Mouse (Mus musculus): Measurements from ENCODE around the gene Noct.

- no peak for TF ChIP-seq USF1 (IDR thresholded peaks at IDR 0.05; ENCODE audit: low read depth, low read length)
- TF ChIP-seq ZKSCAN1 (IDR thresholded peaks at IDR 0.05; ENCODE audit: low read depth, low read length) = no peak
- no peak for TF ChIP-seq CTCF (IDR thresholded peaks at IDR 0.05 in 2 of 3, conservative IDR thresholded peaks at IDR 0.05 in 1 of 3; ENCODE audit: control insufficient read depth in 1 of 3, insufficient read depth in 1 of 3, low read depth in 2 of 3, low read length in 3 of 3, poor library complexity in 1 of 3, severe bottlenecking in 1 of 3)
- TF ChIP-seq POLR2A (IDR thresholded peaks at IDR 0.05; ENCODE audit: control insufficient read depth in 1 of 2, insufficient read depth in 1 of 2, low read depth in 1 of 2, low read length in 2 of 2, poor library complexity in 1 of 2) = no peak
- no peak for TF ChIP-seq ZMIZ1 (IDR thresholded peaks at IDR 0.05; ENCODE audit: low read depth, low read length)
- no peak for TF ChIP-seq EP300 (IDR thresholded peaks at IDR 0.05; ENCODE audit: low read depth in 1 of 2, low read length in 2 of 2)
- TF ChIP-seq TBP (IDR thresholded peaks at IDR 0.05; ENCODE audit: low read depth, low read length) = no peak
- TF ChIP-seq MAX (IDR thresholded peaks at IDR 0.05; ENCODE audit: low read length) = no peak
- no peak for TF ChIP-seq GATA1 (IDR thresholded peaks at IDR 0.05; ENCODE audit: low read depth, low read length)
- no peak for TF ChIP-seq CHD2 (IDR thresholded peaks at IDR 0.05; ENCODE audit: low read length)
Measured at GRCm38 (mm10) chr3:51208633-51209032, 15.6 kb upstream of the Noct start.
